Mouse (Mus musculus) neutrophil, adult 5-6 weeks (primary cell): ENCODE results near the gene Tmem106c. TPM values are rescaled to one million over a fixed set of nuclear protein-coding genes. Genes with fewer than 3 reads are reported as not detected.
A peak's percentile ranks its signal among the peaks of the same experiment; 100 is the strongest.

Experiments
- ATAC-seq: fragments of 151-379, 151-347 bp; 2 replicates; pipeline ENCODE4 v1.8.0; 2017; ENCODE audit warnings: mild to moderate bottlenecking, moderate TSS enrichment; ENCODE audit not compliant: insufficient number of reproducible peaks, poor library complexity, low FRiP score, severe bottlenecking; ENCODE audit errors: extremely low read depth
- total RNA-seq: library from RNA; stranded (forward); fragments of 200-1000 nt; gene quantifications from 2 replicates; pipeline ENCODE4 v1.2.3, GENCODE M21; 2017

The Tmem106c gene
- total RNA-seq, 1 experiment from 2014 or later: 12.2 TPM

GRCm38 (mm10) chr15:97950240-97950639 lies 13.8 kb upstream of the Tmem106c start:
- no peak for ATAC-seq

- ATAC-seq: peak; percentile 51
These were observed 11.7 kb upstream of the Tmem106c start for GRCm38 (mm10) chr15:97952137-97952888.

- ATAC-seq: no peak
These were observed 11.2 kb upstream of the Tmem106c start for GRCm38 (mm10) chr15:97952889-97953189.

GRCm38 (mm10) chr15:97954671-97955070 lies 9.3 kb upstream of the Tmem106c start:
- no peak for ATAC-seq

GRCm38 (mm10) chr15:97955286-97955685 lies 8.7 kb upstream of the Tmem106c start:
- ATAC-seq: no peak

- ATAC-seq: no peak
These were observed 8.3 kb upstream of the Tmem106c start for GRCm38 (mm10) chr15:97955742-97956141.

- ATAC-seq: no peak
These were observed 7.6 kb upstream of the Tmem106c start for GRCm38 (mm10) chr15:97956416-97956815.

- ATAC-seq: no peak
These were observed 541 bp upstream of the Tmem106c start for GRCm38 (mm10) chr15:97963329-97963988.

GRCm38 (mm10) chr15:97964836-97965187 lies 812 bp downstream of the Tmem106c start:
- no peak for ATAC-seq

GRCm38 (mm10) chr15:97965311-97966045 lies 1.5 kb downstream of the Tmem106c start:
- no peak for ATAC-seq

GRCm38 (mm10) chr15:97970299-97970698 lies 6.3 kb downstream of the Tmem106c start:
- ATAC-seq: no peak; the same call in 1 of the 2 replicates

- no peak for ATAC-seq
These were observed 8.6 kb downstream of the Tmem106c start for GRCm38 (mm10) chr15:97972580-97972979.

- ATAC-seq: no peak
These were observed 9.4 kb downstream of the Tmem106c start for GRCm38 (mm10) chr15:97973248-97974005.

- no peak for ATAC-seq
These were observed 17.6 kb downstream of the Tmem106c start for GRCm38 (mm10) chr15:97981560-97981959.

- no peak for ATAC-seq
These were observed 25.5 kb downstream of the Tmem106c start for GRCm38 (mm10) chr15:97989544-97989943.

- no peak for ATAC-seq
These were observed 26.1 kb downstream of the Tmem106c start for GRCm38 (mm10) chr15:97990124-97990523.

GRCm38 (mm10) chr15:97990721-97991120 lies 26.7 kb downstream of the Tmem106c start:
- ATAC-seq: no peak

- no peak for ATAC-seq
These were observed 27.4 kb downstream of the Tmem106c start for GRCm38 (mm10) chr15:97991285-97991895.
